Mouse (Mus musculus) hindbrain, postnatal 0 days (tissue): ENCODE measurements at regions not wholly inside any gene's neighbourhood (a gene's known extent, or its start where the extent isn't known, plus 50 kb on each side); places are given as distances from the start of the nearest gene placed in this dataset.
"Not testable (repeated sequence)": the region's sequence is repeated elsewhere in the genome, so short reads cannot be mapped to it uniquely, and the experiment has no call there.

Experiments used
- ATAC-seq: fragments of 200-750 bp; cut with Nextera tagmentation; 2 replicates; pipeline ENCODE4 v1.8.0; 2017; ENCODE audit warnings: mild to moderate bottlenecking, moderate TSS enrichment, moderate library complexity
- DNase-seq: peaks from one replicate; pipeline ENCODE4 v3.0.0-alpha.2; 2015; ENCODE audit warnings: low spot score
- H3K27ac ChIP-seq: fragments of 300-500 bp; sonication (generic); 2 replicates; pipeline ENCODE4 v1.5.1; 2014; ENCODE audit warnings: mild to moderate bottlenecking
- H3K27me3 ChIP-seq: fragments of 300-500 bp; sonication (generic); 2 replicates; pipeline ENCODE4 v1.6.1; 2014; ENCODE audit warnings: low read length, mixed read lengths; ENCODE audit not compliant: insufficient read depth
- H3K36me3 ChIP-seq: fragments of 300-500 bp; sonication (generic); 2 replicates; pipeline ENCODE4 v1.6.1; 2014; ENCODE audit warnings: low read length, mixed read lengths; ENCODE audit not compliant: insufficient read depth
- H3K4me1 ChIP-seq: fragments of 300-500 bp; sonication (generic); 2 replicates; pipeline ENCODE4 v1.6.1; 2014; ENCODE audit warnings: antibody characterized with exemption, low read length, mixed read lengths; ENCODE audit not compliant: insufficient read depth
- H3K4me2 ChIP-seq: fragments of 300-500 bp; sonication (generic); 2 replicates; pipeline ENCODE4 v1.6.1; 2014; ENCODE audit warnings: low read depth, mild to moderate bottlenecking, low read length, moderate library complexity, mixed read lengths
- H3K4me3 ChIP-seq: fragments of 300-500 bp; sonication (generic); 2 replicates; pipeline ENCODE4 v1.5.1; 2014; ENCODE audit warnings: low read length
- H3K9ac ChIP-seq: fragments of 300-500 bp; sonication (generic); replicated peaks from 2 replicates; pipeline ENCODE4 v1.6.1; 2014; ENCODE audit warnings: mild to moderate bottlenecking, low read length, moderate library complexity, mixed read lengths
- H3K9me3 ChIP-seq: fragments of 300-500 bp; sonication (generic); 2 replicates; pipeline ENCODE4 v1.6.1; 2016; ENCODE audit warnings: low read length, mixed read lengths
- CTCF ChIP-seq: IDR thresholded peaks from 2 replicates; pipeline ENCODE4 v1.5.1; 2016; ENCODE audit warnings: antibody characterized with exemption, control low read depth, low read depth
- WGBS: fragments of 180-500 bp; shearing (Covaris S2); extraction: QIAGEN DNeasy Blood & Tissue Kit; methylation state at CpG from one replicate; pipeline ENCODE4 v1.1.7; 2014; 5-methylcytosine and 5-hydroxymethylcytosine counted together

GRCm38 (mm10) chr2:63580489-63581139 is 396.5 kb upstream of the Kcnh7 start:
- H3K36me3 ChIP-seq: no peaks in the 10 kb centered on the region
- 72% methylated on average over 4 of the region's 4 CpGs for WGBS
- no peak overlapping the region for H3K4me3 ChIP-seq
- no peaks in the 10 kb centered on the region for H3K27me3 ChIP-seq
- H3K4me1 ChIP-seq: no peaks in the 10 kb centered on the region
- H3K27ac ChIP-seq: no peak overlapping the region
- ATAC-seq: no peak
- TF ChIP-seq CTCF: no peak
- H3K9ac ChIP-seq: no peak overlapping the region
- H3K4me2 ChIP-seq: no peak overlapping the region
- no peak for DNase-seq
- H3K9me3 ChIP-seq: no peaks in the 10 kb centered on the region

DNA sequence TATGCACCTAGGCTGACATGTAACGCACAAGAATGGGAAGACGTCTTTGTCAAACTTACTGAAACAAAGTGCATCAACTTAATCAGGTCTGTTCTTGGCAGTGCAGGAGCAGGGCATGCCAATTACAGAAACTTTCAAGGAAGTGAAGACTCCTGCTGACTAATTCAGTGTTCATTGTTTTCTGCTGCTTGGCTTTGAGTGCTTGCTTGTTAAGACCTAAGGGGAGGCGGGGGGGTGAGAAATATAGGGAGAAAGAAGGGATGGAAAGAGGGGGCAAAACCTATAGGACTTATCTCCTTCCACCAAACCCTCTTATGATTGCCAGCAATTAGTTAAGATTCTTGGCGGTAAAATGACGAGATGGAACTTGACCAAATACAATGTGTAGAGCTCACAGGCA is 391.1 kb upstream of the Kcnh7 start:
- 30% methylated on average over 5 of the region's 5 CpGs for WGBS
- no peaks in the 10 kb centered on the region for H3K9me3 ChIP-seq
- no peak for ATAC-seq
- DNase-seq: no peak
- no peak for TF ChIP-seq CTCF
- H3K4me1 ChIP-seq: no peaks in the 10 kb centered on the region; the same call in 1 of the 2 replicates
- no peaks in the 10 kb centered on the region for H3K36me3 ChIP-seq
- no peak overlapping the region for H3K27ac ChIP-seq
- no peak overlapping the region for H3K4me2 ChIP-seq
- H3K9ac ChIP-seq: no peak overlapping the region
- no peaks in the 10 kb centered on the region for H3K27me3 ChIP-seq
- no peak overlapping the region for H3K4me3 ChIP-seq

- Histone ChIP-seq H3K27ac (no peak overlapping the region), H3K27me3 (no peaks in the 10 kb centered on the region), H3K9ac (no peak overlapping the region), H3K36me3 (no peaks in the 10 kb centered on the region), H3K9me3 (no peaks in the 10 kb centered on the region), H3K4me1 (no peaks in the 10 kb centered on the region; the same call in 1 of the 2 replicates), H3K4me3 (no peak overlapping the region), H3K4me2 (no peak overlapping the region)
- ATAC-seq (0 out of 2 replicates have a peak, but pooled peaks have one; percentile 56), DNase-seq (peak; percentile 43)
- WGBS: 15% methylated on average over 4 of the region's 4 CpGs
- no peak for TF ChIP-seq CTCF
Observed at GRCm38 (mm10) chr2:63574008-63574703, 390.1 kb upstream of the Kcnh7 start.

GRCm38 (mm10) chr2:63573015-63573807 is 389.1 kb upstream of the Kcnh7 start:
- Histone ChIP-seq H3K36me3 (no peaks in the 10 kb centered on the region), H3K9ac (no peak overlapping the region), H3K4me3 (no peak overlapping the region), H3K27ac (no peak overlapping the region), H3K4me2 (no peak overlapping the region), H3K4me1 (no peaks in the 10 kb centered on the region; the same call in 1 of the 2 replicates), H3K9me3 (no peaks in the 10 kb centered on the region), H3K27me3 (no peaks in the 10 kb centered on the region)
- 24% methylated on average over 9 of the region's 9 CpGs for WGBS
- ATAC-seq: no peak
- no peak for DNase-seq
- no peak for TF ChIP-seq CTCF

DNA sequence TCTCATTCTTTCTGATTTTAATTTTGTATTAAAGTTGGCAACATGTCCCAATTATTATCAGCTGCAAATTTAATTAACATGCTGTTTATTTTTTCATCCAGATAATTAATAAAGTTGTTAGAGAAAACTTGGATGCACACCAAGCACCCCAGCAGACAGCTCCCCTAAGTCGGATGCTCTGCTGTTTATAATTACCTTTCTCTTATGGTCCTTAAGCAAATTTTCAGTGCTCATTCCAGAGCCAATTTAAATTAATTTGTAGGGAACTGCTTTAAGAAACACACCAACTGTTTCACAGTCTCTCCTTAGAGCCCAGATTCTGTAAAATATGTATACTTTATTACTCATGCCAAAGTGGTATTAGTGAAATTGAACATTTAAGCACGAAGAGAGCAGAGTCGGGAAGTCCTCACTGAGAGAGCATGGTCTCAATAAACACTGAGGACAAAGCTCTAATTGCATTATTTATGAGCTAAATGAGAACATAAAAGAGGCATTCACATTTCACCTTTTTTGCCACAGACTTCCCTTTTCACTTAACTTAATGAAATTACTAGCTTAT is 372.9 kb upstream of the Kcnh7 start:
- DNase-seq: peak; percentile 10

GRCm38 (mm10) chr2:63541836-63542235 is 357.7 kb upstream of the Kcnh7 start:
- not testable (repeated sequence) for H3K9ac ChIP-seq, H3K9me3 ChIP-seq, H3K4me3 ChIP-seq, H3K27me3 ChIP-seq, H3K27ac ChIP-seq, ATAC-seq, H3K4me1 ChIP-seq, H3K4me2 ChIP-seq, H3K36me3 ChIP-seq, DNase-seq

More for the DNA sequence above, 372.9 kb upstream of the Kcnh7 start:
- Histone ChIP-seq H3K27ac (no peak overlapping the region), H3K4me2 (no peak overlapping the region), H3K4me1 (no peaks in the 10 kb centered on the region), H3K27me3 (no peaks in the 10 kb centered on the region), H3K9me3 (no peaks in the 10 kb centered on the region), H3K4me3 (no peak overlapping the region), H3K9ac (no peak overlapping the region), H3K36me3 (no peaks in the 10 kb centered on the region)
- 33% methylated on average over 3 of the region's 3 CpGs for WGBS
- no peak for ATAC-seq
- TF ChIP-seq CTCF: no peak
